Mouse (Mus musculus): ENCODE measurements around the gene Atp6v0d1.
"Not testable (repeated sequence)": the region's sequence is repeated elsewhere in the genome, so short reads cannot be mapped to it uniquely, and the experiment has no call there.

Atp6v0d1 gene

GRCm38 (mm10) chr8:105565952-105566702 is at the start of gene Atp6v0d1:
Gene Atp6v0d1 (minus strand): TSS chr8:105566047.
- peak; percentile 100 for DNase-seq (ENCODE audit: low spot score)

- DNase-seq (ENCODE audit: low spot score) = peak; percentile 52
Observed at GRCm38 (mm10) chr8:105613830-105614511, 48.1 kb upstream of the Atp6v0d1 start.

GRCm38 (mm10) chr8:105613037-105613436 is 47.2 kb upstream of the Atp6v0d1 start:
- DNase-seq (ENCODE audit: low spot score) = no peak

- no peak for DNase-seq (ENCODE audit: low spot score)
Observed at GRCm38 (mm10) chr8:105611836-105612235, 46.0 kb upstream of the Atp6v0d1 start.

- DNase-seq (ENCODE audit: low spot score) = no peak
Observed at GRCm38 (mm10) chr8:105609771-105610170, 43.9 kb upstream of the Atp6v0d1 start.

- no peak for DNase-seq (ENCODE audit: low spot score)
Observed at GRCm38 (mm10) chr8:105609355-105609754, 43.5 kb upstream of the Atp6v0d1 start.

- DNase-seq (ENCODE audit: low spot score) = peak; percentile 44
Observed at GRCm38 (mm10) chr8:105607684-105608083, 41.8 kb upstream of the Atp6v0d1 start.

GRCm38 (mm10) chr8:105607062-105607461 is 41.2 kb upstream of the Atp6v0d1 start:
- no peak for DNase-seq (ENCODE audit: low spot score)

GRCm38 (mm10) chr8:105606189-105607023 is 40.6 kb upstream of the Atp6v0d1 start:
- peak; percentile 73 for DNase-seq (ENCODE audit: low spot score)

GRCm38 (mm10) chr8:105605491-105606188 is 39.8 kb upstream of the Atp6v0d1 start:
- peak; percentile 32 for DNase-seq (ENCODE audit: low spot score)

GRCm38 (mm10) chr8:105604804-105605381 is 39.0 kb upstream of the Atp6v0d1 start, which contains the start of gene Ripor1:
Gene Ripor1 (plus strand): TSS chr8:105605255.
- DNase-seq (ENCODE audit: low spot score) = peak; percentile 77

- not testable (repeated sequence) for DNase-seq (ENCODE audit: low spot score)
Observed at GRCm38 (mm10) chr8:105602540-105602939, 36.7 kb upstream of the Atp6v0d1 start.

- no peak for DNase-seq (ENCODE audit: low spot score)
Observed at GRCm38 (mm10) chr8:105601301-105601700, 35.5 kb upstream of the Atp6v0d1 start.

- DNase-seq (ENCODE audit: low spot score) = no peak
Observed at GRCm38 (mm10) chr8:105598777-105599176, 32.9 kb upstream of the Atp6v0d1 start.

- peak; percentile 74 for DNase-seq (ENCODE audit: low spot score)
Observed at GRCm38 (mm10) chr8:105596362-105597034, 30.7 kb upstream of the Atp6v0d1 start.

- no peak for DNase-seq (ENCODE audit: low spot score)
Observed at GRCm38 (mm10) chr8:105594451-105595242, 28.8 kb upstream of the Atp6v0d1 start.

- DNase-seq (ENCODE audit: low spot score) = no peak
Observed at GRCm38 (mm10) chr8:105593859-105594258, 28.0 kb upstream of the Atp6v0d1 start.

- DNase-seq (ENCODE audit: low spot score) = no peak
Observed at GRCm38 (mm10) chr8:105592431-105592830, 26.6 kb upstream of the Atp6v0d1 start.

- no peak for DNase-seq (ENCODE audit: low spot score)
Observed at GRCm38 (mm10) chr8:105579719-105580118, 13.9 kb upstream of the Atp6v0d1 start.

- no peak for DNase-seq (ENCODE audit: low spot score)
Observed at GRCm38 (mm10) chr8:105575538-105575937, 9.7 kb upstream of the Atp6v0d1 start.

Measured in T-cell, adult 2 months (primary cell).